Mouse (Mus musculus) embryonic stem cell, embryonic (primary cell): ENCODE measurements around the gene Dnajc3.

Source experiments
- CTCF ChIA-PET, 4 experiments: fragments of 300-600 bp in 2 of 4; fragments of 350-600 bp in 2 of 4; sonication (Branson Sonifier 250); formaldehyde crosslinking; loops; one replicate each; lab custom pipeline; 2022; ENCODE audit warnings: inconsistent platforms in 2 of 4; lab: Charles Lee
- POLR2A ChIA-PET, 4 experiments: fragments of 300-600 bp in 2 of 4; fragments of 350-600 bp in 2 of 4; sonication (Branson Sonifier 250); formaldehyde crosslinking; loops; one replicate each; lab custom pipeline; 2022; ENCODE audit warnings: antibody characterized with exemption in 4 of 4, inconsistent platforms in 1 of 4; lab: Charles Lee

The Dnajc3 gene

DNA sequence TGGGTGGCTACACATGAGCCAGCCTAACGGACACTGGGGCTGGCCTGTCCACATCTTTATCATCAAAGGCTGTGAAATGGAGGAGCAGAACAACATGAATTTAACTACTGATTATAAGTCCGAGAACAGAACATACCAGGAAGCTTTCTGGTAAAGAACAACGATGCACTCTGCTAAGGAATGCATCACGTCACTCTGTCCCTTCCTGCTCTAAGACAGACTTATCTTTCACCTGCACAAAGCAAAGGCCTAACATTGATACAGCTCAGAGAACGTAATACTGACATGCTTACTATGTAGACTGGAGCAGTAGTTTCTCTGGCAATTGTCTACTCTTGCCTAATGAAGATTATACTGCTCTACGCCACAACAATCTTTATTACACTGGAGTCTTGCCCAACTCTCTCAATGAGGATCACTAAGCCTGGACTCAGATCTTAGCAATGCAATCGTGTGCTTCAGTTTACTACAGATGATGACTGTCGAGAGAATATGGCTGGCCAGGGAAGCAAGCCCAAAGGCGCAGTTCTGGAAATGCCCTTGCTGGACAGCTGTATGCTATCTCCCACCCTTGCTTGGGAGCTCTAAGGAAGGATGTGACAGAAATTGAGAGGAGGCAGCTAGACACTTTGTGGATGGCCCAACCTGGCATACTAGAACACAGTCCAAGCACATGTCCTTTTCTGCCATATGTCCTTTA, 57.6 kb downstream of the Dnajc3 start:
- CTCF ChIA-PET = interaction anchor here (0.5 to 1.9 kb wide), 5 partner anchors 8 to 627 kb away, joined by 3 to 11 read pairs (median 5); no protein-coding TSS in a partner anchor
- POLR2A ChIA-PET = interaction anchor here in 3 of 4 experiments (0.6 to 4.6 kb wide), 9 partner anchors 8 to 110 kb away, joined by 3 to 30 read pairs (median 5); no protein-coding TSS in a partner anchor

DNA sequence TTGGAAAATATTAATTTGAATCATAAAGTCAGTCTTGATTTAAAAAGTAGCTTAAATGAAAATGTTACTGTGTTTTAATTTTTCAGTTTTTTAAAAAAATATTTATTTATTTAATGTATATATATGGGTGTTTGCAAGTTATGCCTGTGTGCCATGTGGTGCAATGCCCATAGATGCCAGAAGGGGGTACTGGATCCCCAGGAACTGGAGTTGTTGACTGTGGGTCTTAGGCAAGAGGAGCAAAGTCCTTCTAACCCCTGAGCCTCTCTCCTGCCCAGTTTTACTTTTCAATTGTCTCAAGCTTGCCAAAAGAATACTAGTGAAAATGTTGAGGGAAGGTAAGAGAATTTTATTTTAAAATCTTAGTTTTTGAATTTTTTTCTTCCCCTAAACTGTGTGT, 65.5 kb downstream of the Dnajc3 start:
- POLR2A ChIA-PET = interaction anchor here in 1 of 4 experiments (1.0 kb wide), 1 partner anchor 17 kb away, joined by 3 read pairs; no protein-coding TSS in a partner anchor
- CTCF ChIA-PET = no interaction called here

GRCm38 (mm10) chr14:119005834-119006233, 68.1 kb downstream of the Dnajc3 start:
- CTCF ChIA-PET = interaction anchor here in 2 of 4 experiments (2.4 to 2.6 kb wide), 2 partner anchors 19 kb away, joined by 9 to 19 read pairs; no protein-coding TSS in a partner anchor

GRCm38 (mm10) chr14:119006441-119007102, 68.8 kb downstream of the Dnajc3 start:
- ChIA-PET POLR2A (interaction anchor here in 3 of 4 experiments (0.6 to 2.8 kb wide), 27 partner anchors 8 to 1473 kb away, joined by 3 to 30 read pairs (median 4); partner anchors contain the start of genes Dzip1 (in 2 of the 3), Dnajc3 (in 1 of the 3), Rap2a (in 1 of the 3) and Uggt2 (in 1 of the 3)), CTCF (interaction anchor here in 3 of 4 experiments (0.5 to 2.6 kb wide), 4 partner anchors 19 to 20 kb away, joined by 3 to 19 read pairs (median 9); no protein-coding TSS in a partner anchor)

More at GRCm38 (mm10) chr14:119005834-119006233, 68.1 kb downstream of the Dnajc3 start:
- POLR2A ChIA-PET = interaction anchor here in 3 of 4 experiments (0.5 to 2.8 kb wide), 19 partner anchors 9 to 1472 kb away, joined by 3 to 30 read pairs (median 5); partner anchors contain the start of genes Dzip1 (in 2 of the 3), Dnajc3 (in 1 of the 3) and Rap2a (in 1 of the 3)

GRCm38 (mm10) chr14:119007103-119007951, 69.6 kb downstream of the Dnajc3 start:
- ChIA-PET CTCF (interaction anchor here (0.5 to 2.6 kb wide), 7 partner anchors 11 to 829 kb away, joined by 3 to 19 read pairs (median 9); no protein-coding TSS in a partner anchor), POLR2A (interaction anchor here in 3 of 4 experiments (0.6 to 2.8 kb wide), 24 partner anchors 9 to 1472 kb away, joined by 3 to 30 read pairs (median 4); partner anchors contain the start of genes Dnajc3 (in 1 of the 3), Dzip1 (in 1 of the 3), Mbnl2 (in 1 of the 3) and Rap2a (in 1 of the 3))

- ChIA-PET CTCF (interaction anchor here (0.5 to 2.6 kb wide), 6 partner anchors 11 to 830 kb away, joined by 3 to 19 read pairs (median 10); no protein-coding TSS in a partner anchor), POLR2A (interaction anchor here in 3 of 4 experiments (0.6 to 2.8 kb wide), 16 partner anchors 10 to 1267 kb away, joined by 3 to 30 read pairs (median 6); partner anchors contain the start of genes Dzip1 (in 1 of the 3), Mbnl2 (in 1 of the 3) and Uggt2 (in 1 of the 3))
Observed at GRCm38 (mm10) chr14:119008031-119008590, 70.3 kb downstream of the Dnajc3 start.

DNA sequence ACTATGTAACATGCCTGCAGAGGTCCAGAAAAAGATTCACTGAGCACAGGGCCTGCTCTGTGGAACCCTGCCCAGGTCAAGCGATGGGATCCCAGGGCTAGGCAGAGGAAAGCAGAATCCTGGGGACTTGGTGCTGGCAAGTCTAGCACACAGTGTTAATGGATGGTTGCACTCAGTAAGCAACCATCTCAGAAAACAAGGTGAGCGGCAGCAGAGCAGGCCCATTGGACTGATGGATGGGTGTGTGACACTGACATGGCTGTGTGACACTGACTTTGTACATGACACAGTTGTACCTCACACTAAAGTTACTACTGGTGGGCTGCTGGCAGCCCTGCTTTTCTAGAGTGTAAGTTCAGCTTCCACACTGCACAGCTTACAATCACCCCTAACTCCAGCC, 71.8 kb downstream of the Dnajc3 start:
- ChIA-PET CTCF (no interaction called here), POLR2A (no interaction called here)

- POLR2A ChIA-PET = interaction anchor here in 1 of 4 experiments (1.0 to 1.4 kb wide), 2 partner anchors 10 to 35 kb away, joined by 3 to 4 read pairs; no protein-coding TSS in a partner anchor
- CTCF ChIA-PET = interaction anchor here in 1 of 4 experiments (0.6 kb wide), 1 partner anchor 198 kb away, joined by 12 read pairs; no protein-coding TSS in a partner anchor
Observed at GRCm38 (mm10) chr14:119012607-119013431, 75.0 kb downstream of the Dnajc3 start.

DNA sequence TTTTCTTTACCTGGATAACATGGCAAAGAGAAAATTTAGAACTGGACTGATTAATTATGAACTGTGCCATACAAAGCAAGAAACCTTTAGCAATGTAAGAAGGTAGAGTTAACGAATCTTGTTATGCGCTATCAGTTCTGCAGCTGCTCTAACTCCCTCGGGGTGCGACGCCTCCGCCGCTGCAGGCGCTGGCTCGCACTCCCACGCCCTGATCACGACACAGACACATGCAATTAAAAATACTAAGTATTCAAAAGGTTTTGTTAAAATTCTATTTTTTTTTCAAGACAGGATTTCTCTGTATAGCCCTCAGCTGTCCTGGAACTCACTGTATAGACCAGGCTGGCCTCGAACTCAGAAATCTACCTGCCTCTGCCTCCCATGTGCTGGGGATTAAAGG, 75.8 kb downstream of the Dnajc3 start:
- POLR2A ChIA-PET = interaction anchor here in 2 of 4 experiments (1.0 to 1.4 kb wide), 3 partner anchors 10 to 36 kb away, joined by 3 to 5 read pairs (median 4); no protein-coding TSS in a partner anchor
- CTCF ChIA-PET = no interaction called here

DNA sequence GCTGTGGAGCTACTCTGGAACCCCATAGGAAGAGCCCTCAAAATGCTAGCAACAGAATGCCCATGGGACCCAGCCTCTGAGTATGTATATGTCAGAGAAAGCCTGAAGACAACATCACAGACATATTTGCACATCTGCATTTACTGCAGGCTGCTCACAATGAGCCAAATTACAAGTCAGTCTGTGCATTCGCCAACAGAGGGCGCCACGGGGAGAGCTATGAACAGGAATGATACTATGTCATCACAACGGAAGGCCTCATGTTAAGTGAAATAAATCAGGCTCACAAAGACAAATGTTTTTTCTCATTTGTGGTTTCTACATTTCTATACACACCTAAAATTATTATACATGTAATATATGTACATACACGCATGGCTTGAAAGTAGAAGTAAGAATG, 88.1 kb downstream of the Dnajc3 start:
- CTCF ChIA-PET = interaction anchor here in 3 of 4 experiments (0.6 to 2.4 kb wide), 15 partner anchors 10 to 1035 kb away, joined by 3 to 18 read pairs (median 4); partner anchors contain the start of gene Dzip1 (in 1 of the 3)
- POLR2A ChIA-PET = interaction anchor here in 2 of 4 experiments (1.0 to 1.7 kb wide), 4 partner anchors 11 to 76 kb away, joined by 3 to 6 read pairs (median 4); no protein-coding TSS in a partner anchor

GRCm38 (mm10) chr14:119027130-119027529, 89.4 kb downstream of the Dnajc3 start:
- POLR2A ChIA-PET = interaction anchor here in 1 of 4 experiments (1.4 to 1.7 kb wide), 3 partner anchors 10 to 75 kb away, joined by 4 to 6 read pairs (median 5); no protein-coding TSS in a partner anchor
- CTCF ChIA-PET = interaction anchor here (0.5 to 2.4 kb wide), 17 partner anchors 9 to 901 kb away, joined by 3 to 18 read pairs (median 5); no protein-coding TSS in a partner anchor

DNA sequence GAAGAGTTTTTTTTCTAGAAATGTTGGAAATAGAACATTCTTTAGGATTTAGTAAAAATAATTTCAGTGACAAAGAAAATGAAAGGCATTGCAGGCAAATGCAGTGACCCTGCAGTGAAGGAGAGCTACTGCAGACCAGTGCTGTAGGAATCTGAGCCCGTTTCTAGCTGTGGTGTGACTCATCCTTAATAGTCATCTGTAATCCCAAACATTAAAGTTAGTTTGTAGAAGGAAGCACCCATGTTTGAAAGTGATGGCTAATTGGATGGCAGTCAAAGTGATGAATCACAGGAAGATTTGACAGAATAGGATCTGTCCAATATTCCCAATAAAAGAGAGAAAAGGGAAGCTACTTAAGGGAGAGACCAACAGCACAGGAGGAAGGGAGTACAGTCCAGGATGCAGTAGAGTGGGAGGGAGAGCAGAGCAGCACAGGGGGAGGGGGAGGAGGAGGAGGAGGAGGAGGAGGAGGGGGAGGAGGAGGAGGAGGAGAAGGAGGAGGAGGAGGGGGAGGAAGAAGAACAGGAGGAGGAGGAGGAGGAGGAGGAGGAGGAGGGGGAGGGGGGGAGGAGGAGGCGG, 90.0 kb downstream of the Dnajc3 start:
- ChIA-PET CTCF (interaction anchor here (0.5 to 2.4 kb wide), 6 partner anchors 20 to 901 kb away, joined by 3 to 18 read pairs (median 10); no protein-coding TSS in a partner anchor), POLR2A (no interaction called here)
